Mouse (Mus musculus) olfactory bulb, adult 2 months (tissue): ENCODE measurements around the gene Zzef1.

Experiments
- CTCF ChIP-seq: fragments of 200-500 bp; IDR thresholded peaks from 2 replicates; pipeline ENCODE4 v1.5.1; 2012; ENCODE audit warnings: low read depth, mild to moderate bottlenecking, low read length, moderate library complexity; ENCODE audit not compliant: insufficient read depth
- POLR2A ChIP-seq: fragments of 200-500 bp; IDR thresholded peaks from 2 replicates; pipeline ENCODE4 v1.6.1; 2012; ENCODE audit warnings: mild to moderate bottlenecking, low read depth, low read length, moderate library complexity; ENCODE audit not compliant: insufficient read depth

- TF ChIP-seq CTCF (no peak), POLR2A (no peak)
These were observed 37.7 kb upstream of the Zzef1 start for GRCm38 (mm10) chr11:72758316-72758715.
